Mouse (Mus musculus) spleen, embryonic (tissue): ENCODE data around the gene Olfr1121.
"Not testable (repeated sequence)": the region's sequence is repeated elsewhere in the genome, so short reads cannot be mapped to it uniquely, and the experiment has no call there.

Source experiments
- CTCF ChIA-PET: fragments of 350-600 bp; sonication (Branson Sonifier 250); formaldehyde crosslinking; loops from one replicate; lab custom pipeline; 2022; lab: Charles Lee

The Olfr1121 gene

DNA sequence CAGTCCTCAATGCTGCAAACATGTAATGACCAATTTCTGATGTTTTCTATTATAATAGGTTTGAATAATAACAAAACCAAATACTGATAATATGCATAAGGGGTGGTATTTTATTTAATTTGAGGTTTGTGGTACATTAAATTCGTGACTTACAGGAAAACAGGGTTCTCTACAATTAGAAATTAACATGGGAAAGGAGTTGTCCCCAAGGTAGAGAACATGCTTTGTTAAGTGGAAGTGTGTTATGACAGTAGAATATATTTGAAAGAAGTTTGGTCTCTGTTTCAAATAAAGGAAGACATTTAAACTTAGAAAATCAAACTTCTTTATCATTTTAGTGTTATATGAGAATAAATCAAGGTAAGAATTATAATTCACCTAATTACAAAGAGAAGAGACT, at the start of gene Olfr1121:
Gene Olfr1121, plus strand, starts transcription at position 301 of the 400 bp plus-strand sequence.
- CTCF ChIA-PET, result interaction anchor here (0.7 kb wide), 1 partner anchor 159 kb away, joined by 6 read pairs; no protein-coding TSS in a partner anchor

GRCm38 (mm10) chr2:87354515-87354914, 15.2 kb upstream of the Olfr1121 start, which contains the start of gene Olfr1120:
Gene Olfr1120 (plus strand): TSS chr2:87354815.
- CTCF ChIA-PET, result no interaction called here

GRCm38 (mm10) chr2:87360121-87360520, 9.6 kb upstream of the Olfr1121 start:
- CTCF ChIA-PET, result not testable (repeated sequence)

DNA sequence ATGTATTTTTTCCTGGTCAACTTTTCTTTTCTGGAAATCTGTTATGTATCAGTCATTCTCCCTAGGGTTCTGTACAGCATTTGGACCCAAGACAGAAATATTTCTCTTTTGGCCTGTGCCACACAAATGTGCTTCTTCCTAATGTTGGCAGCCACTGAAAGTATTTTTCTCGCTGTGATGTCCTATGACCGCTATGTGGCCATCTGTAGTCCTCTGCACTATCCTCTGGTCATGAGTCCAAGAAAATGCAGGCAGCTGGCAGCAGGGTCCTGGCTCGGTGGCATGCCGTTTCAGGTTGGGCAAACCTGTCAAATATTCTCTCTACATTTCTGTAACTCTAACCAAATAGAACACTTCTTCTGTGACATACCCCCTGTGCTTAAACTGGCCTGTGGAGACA, 2.0 kb downstream of the Olfr1121 start:
- CTCF ChIA-PET, result no interaction called here

DNA sequence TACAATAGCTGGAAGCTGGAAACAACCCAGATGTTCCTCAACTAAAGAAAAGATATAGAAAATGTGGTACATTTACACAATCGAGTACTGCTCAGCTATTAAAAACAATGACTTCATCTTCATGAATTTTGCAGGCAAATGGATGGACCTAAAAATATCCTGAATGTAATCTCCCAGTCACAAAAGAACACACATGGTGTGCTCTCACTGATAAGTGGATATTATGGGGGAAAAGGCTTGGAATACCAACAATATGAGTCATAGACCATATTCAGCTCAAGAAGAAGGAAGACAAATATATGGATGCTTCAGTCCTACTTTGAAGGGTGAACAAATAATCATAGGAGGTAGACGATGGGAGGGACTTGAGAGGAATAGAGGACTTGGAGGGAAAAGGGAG, 14.2 kb downstream of the Olfr1121 start:
- CTCF ChIA-PET, result no interaction called here

GRCm38 (mm10) chr2:87385549-87385948, 15.9 kb downstream of the Olfr1121 start, which contains the start of gene Olfr1122:
Gene Olfr1122 (plus strand): TSS chr2:87385849.
- CTCF ChIA-PET, result no interaction called here

- CTCF ChIA-PET, result not testable (repeated sequence)
These were observed 23.9 kb downstream of the Olfr1121 start for GRCm38 (mm10) chr2:87393605-87394004.

GRCm38 (mm10) chr2:87394686-87395085, 25.0 kb downstream of the Olfr1121 start:
- CTCF ChIA-PET, result not testable (repeated sequence)

DNA sequence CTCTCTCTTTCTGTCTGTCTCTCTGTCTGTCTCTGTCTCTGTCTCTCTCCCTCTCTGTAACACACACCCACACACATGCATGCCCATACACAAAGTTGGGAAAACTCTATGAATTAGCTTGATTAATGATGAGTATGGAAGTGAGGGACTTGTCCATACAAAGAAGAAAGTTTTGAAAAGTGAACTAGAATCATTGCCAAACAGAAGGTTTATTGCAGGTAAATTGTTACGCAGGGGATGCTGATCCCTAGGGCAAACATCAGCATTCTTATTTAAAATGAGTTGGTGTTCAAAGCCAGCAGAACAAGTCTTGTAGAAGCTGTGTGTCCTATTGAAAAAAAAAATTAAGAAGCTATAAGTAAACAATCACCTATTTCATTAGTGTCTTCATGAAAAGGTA, 46.6 kb downstream of the Olfr1121 start, which contains the start of gene Olfr1123:
Gene Olfr1123, plus strand, starts transcription at position 301 of the 400 bp plus-strand sequence.
- CTCF ChIA-PET, result no interaction called here
